Mouse (Mus musculus) small intestine, adult 2 months (tissue): ENCODE measurements around the gene Arnt2.

Experiments
- CTCF ChIP-seq: fragments of 200-500 bp; IDR thresholded peaks from 2 replicates; pipeline ENCODE4 v1.5.1; 2012; ENCODE audit warnings: low read depth, mild to moderate bottlenecking, control low read depth, inconsistent platforms, low read length, moderate library complexity, mixed read lengths; ENCODE audit not compliant: insufficient replicate concordance, insufficient read length; ENCODE audit errors: extremely low read depth
- POLR2A ChIP-seq: fragments of 200-500 bp; IDR thresholded peaks from 2 replicates; pipeline ENCODE4 v1.6.1; 2012; ENCODE audit warnings: low read depth, mild to moderate bottlenecking, control low read depth, inconsistent platforms, low read length, moderate library complexity

- TF ChIP-seq POLR2A: no peak
- no peak for TF ChIP-seq CTCF
These were observed 146.5 kb downstream of the Arnt2 start for GRCm38 (mm10) chr7:84263466-84263865.
